Mouse (Mus musculus): ENCODE results near the gene Trim40.

- no peak for TF ChIP-seq CTCF (IDR thresholded peaks at IDR 0.05; ENCODE audit: insufficient read depth, low read depth, low read length)
- no peak for TF ChIP-seq POLR2A (IDR thresholded peaks at IDR 0.05; ENCODE audit: insufficient read depth, low read depth, low read length)
These were observed 2.4 kb upstream of the Trim40 start for GRCm38 (mm10) chr17:36892362-36892761.
